Mouse (Mus musculus) activated CD4-positive, CD25-positive, alpha-beta regulatory T cell, adult 4 months (primary cell): ENCODE measurements around the gene Obox2. TPM values are rescaled to one million over a fixed set of nuclear protein-coding genes. Genes with fewer than 3 reads are reported as not detected.
"Not testable (repeated sequence)": the region's sequence is repeated elsewhere in the genome, so short reads cannot be mapped to it uniquely, and the experiment has no call there.

ENCODE experiments used
- ATAC-seq: one replicate; pipeline ENCODE4 v1.8.0; 2017
- polyA plus RNA-seq, 2 experiments: library from polyadenylated mRNA; unstranded; fragments of 100-300 nt; shearing (Covaris generic); gene quantifications; one replicate each; pipeline ENCODE4 v1.2.1; 2017

Gene Obox2
- polyA plus RNA-seq = not detected

DNA sequence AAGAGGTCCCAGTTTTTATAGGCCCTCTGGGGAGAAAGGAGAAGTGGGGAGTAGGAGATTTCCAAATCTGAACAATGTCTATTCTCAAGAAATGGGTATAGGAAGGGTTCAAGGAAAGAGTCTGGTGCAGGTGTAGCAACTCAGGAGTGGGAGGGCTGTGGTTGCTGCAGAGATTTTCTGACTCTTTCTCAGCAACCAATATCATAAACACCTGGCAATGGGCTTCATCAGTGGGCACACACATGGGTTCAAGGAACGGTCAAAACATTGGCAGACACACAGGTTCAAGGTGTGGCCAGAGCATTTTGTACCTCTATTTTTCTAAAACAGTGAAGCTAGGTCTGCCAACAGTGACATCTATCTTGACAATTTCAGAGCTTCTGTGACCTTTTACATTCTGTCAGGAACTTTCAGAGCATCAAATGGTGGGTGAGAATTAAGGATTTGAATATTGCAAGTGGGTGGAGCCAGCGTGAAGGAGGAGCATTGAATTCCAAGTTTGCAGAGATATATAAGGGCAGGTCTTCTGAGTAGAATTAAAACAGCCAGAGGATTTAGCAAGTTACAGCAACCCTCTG lies at the start of gene Obox2, which contains the start of gene Obox1:
Obox2 (plus strand) TSS at position 301 of the 578 bp plus-strand sequence.
Obox1 (plus strand) TSS at position 528 of the 578 bp plus-strand sequence.
- ATAC-seq = not testable (repeated sequence)

DNA sequence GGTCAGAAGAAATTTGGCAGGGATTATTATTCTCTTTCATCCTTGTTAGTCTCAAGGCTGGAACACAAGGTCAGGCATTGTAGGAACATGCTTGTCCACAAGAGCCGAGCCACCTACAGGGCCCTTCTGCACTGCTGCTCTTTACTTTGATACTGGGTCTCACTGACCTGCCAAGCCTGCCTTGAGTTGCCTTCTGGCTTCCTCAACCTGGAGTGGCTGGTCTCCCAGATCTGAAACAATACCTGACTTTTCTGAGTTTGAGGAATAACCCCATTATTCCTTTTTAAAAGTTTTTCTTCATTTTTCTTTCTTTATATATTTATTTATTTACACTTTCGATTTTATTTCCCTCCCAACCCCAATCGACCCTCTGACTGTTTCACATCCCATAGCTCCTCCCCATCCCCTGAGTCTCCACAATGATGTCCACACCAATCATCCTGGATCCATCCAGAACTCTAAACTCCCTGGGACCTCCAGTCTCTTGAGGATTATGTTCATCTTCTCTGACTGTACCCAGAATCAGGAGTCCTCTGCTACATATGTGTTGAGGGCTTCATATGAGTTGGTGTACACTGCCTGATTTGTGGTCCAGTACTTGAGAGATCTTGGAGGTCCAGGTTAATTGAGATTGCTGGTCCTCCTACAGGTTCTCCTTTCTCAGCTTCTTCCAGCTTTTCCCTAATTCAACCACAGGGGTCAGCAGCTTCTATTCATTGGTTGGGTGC lies 10.8 kb downstream of the Obox2 start:
- ATAC-seq = not testable (repeated sequence)

DNA sequence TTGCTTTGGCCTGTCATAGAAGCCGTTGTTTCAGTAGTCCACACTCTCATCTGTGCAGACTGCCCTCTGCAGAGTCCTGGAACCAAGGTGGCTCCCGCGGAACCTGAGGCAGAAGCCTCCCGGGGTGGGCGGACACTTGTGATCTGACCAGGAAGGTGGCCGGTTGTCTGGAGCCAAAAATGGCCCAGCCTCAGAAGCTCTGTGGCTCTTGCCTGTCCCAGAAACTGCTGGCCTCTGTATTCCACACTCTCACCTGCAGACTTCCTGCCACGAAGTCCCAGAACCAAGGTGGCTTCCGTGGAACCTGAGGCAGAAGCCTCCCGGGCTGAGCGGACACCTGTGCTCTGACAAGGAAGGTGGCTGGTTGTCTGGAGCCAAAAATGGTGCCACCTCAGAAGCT lies 18.3 kb downstream of the Obox2 start:
- ATAC-seq = not testable (repeated sequence)

DNA sequence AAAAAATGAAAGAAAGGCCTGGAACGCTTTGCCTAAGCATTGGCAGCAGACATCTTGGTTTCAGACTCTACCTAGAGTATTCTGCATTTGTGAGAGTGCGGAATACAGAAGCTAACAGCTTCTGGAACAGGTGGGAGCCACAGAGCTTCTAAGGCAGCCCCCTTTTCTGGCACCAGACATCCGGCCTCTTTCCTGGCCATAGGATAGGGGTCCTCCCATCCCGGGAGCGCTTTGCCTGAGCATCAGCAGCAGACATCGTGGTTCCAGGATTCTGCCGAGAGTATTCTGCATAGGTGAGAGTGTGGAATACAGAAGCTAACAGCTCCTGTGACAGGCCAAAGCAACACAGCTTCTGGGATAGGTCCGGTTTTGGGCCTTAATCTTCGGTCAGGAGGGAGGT lies 29.5 kb downstream of the Obox2 start:
- not testable (repeated sequence) for ATAC-seq

DNA sequence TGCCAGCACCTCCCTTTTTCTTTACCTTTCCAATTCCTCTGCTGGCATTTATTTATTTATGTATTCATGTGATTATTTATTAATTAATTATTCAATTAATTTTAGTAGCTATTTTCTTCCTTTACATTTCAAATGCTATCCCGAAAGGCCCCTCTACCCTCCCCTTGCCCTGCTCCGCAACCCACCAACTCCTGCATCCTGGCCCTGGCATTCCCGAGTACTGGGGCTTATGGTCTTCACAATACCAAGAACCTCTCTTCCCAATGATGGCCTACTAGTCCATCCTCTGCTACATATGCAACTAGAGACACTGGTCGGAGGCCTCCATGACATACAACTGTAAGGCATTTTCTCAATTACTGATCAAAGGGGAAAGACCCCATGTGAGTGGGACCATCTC lies 37.0 kb downstream of the Obox2 start:
- ATAC-seq = not testable (repeated sequence)

Other genes starting within 250 kb of the Obox2 start
- not detected for gene Obox1, start 227 bp downstream of the Obox2 start, polyA plus RNA-seq